In the genomic region with DNA sequence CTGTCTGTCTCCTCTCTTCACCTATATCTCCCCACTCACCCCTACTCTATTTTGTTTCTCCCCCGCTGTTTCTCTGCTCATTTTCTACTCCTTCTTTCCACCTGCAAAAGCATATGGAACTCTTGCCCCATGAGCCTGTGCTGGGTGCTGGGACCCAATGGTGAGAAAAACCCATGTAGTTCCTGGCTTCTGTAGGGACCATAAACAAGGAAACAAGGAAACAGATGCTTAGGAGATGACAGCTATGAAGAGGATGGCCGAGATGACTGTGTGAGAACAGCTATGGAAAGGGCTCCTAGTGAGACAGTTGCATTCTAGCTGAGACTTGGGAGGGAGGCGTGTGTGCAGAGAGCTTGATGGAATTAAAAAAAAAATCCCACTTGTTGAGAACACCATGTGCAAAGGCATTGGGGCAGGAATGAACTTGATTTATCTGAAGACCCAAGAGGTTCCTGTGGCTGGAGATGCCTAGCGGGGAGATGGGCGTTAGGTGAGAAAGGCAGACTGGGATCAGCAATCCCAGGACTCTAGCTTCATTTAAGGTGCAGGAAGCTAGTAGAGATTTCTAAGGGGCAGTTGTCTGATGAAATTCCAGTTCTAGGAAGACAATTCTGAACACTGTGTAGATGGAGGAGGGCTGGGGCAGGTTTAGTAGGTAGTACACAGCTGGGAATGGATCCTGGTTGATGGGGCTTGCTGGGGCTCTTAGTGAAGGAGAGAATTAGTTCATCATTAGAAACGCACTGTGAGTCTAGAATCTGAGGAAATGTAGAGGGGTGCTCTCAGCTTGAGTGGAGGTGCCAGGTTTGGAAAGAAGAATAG, we compare ENCODE assay signal across 11 mouse cellular contexts. TPM values are rescaled to one million over a fixed set of nuclear protein-coding genes. Genes with fewer than 3 reads are reported as not detected.
"Had no signal": no experiment of that assay in that cellular context is flagged by ENCODE, and none has a peak within 500 bp of the region (broad histone marks: within the 10 kb centered on the region; RNA-seq: fewer than 3 reads in every experiment).

No protein-coding gene starts in this region.

- ATAC-seq: intestine, postnatal 0 days; liver, postnatal 0 days; midbrain, embryonic 16.5 days had no signal

- DNase-seq: kidney, adult 9 months; liver; liver, embryonic 13.5 days; liver, postnatal 0 days; lung, postnatal 14 days; retina, postnatal 1 day had no signal

RNA-seq across cellular contexts. Expression of a gene that starts 19.4 kb away (rescaled TPM):
- total RNA-seq: layer of hippocampus, adult 2 months; layer of hippocampus, postnatal 10 days had no signal

RNA-seq across cellular contexts. Expression of a gene that starts 30.8 kb away (rescaled TPM):
- total RNA-seq: layer of hippocampus, adult 2 months; layer of hippocampus, postnatal 10 days; left cerebral cortex, postnatal 36 days had no signal
